Mouse (Mus musculus): ENCODE data around the gene Tmem86a. TPM values are rescaled to one million over a fixed set of nuclear protein-coding genes. Genes with fewer than 3 reads are reported as not detected.

The Tmem86a gene
- total RNA-seq (2021), result 10 to 100 TPM; 29.2 to 32.6 TPM

GRCm38 (mm10) chr7:47050366-47050765, at the start of gene Tmem86a:
Gene Tmem86a, plus strand, starts transcription at chr7:47050601.
- intact Hi-C loops (cut with DNase I), result loop anchor here (1.0 kb wide), 1 partner anchor 31 kb away; no protein-coding TSS in a partner anchor

GRCm38 (mm10) chr7:47000644-47000983, 49.8 kb upstream of the Tmem86a start:
- no peak for DNase-seq
- intact Hi-C loops (cut with DNase I), result loop anchor here (5.0 kb wide), 1 partner anchor 163 kb away; no protein-coding TSS in a partner anchor

More at GRCm38 (mm10) chr7:47050366-47050765, at the start of gene Tmem86a:
- DNase-seq, result peak; percentile 93

DNA sequence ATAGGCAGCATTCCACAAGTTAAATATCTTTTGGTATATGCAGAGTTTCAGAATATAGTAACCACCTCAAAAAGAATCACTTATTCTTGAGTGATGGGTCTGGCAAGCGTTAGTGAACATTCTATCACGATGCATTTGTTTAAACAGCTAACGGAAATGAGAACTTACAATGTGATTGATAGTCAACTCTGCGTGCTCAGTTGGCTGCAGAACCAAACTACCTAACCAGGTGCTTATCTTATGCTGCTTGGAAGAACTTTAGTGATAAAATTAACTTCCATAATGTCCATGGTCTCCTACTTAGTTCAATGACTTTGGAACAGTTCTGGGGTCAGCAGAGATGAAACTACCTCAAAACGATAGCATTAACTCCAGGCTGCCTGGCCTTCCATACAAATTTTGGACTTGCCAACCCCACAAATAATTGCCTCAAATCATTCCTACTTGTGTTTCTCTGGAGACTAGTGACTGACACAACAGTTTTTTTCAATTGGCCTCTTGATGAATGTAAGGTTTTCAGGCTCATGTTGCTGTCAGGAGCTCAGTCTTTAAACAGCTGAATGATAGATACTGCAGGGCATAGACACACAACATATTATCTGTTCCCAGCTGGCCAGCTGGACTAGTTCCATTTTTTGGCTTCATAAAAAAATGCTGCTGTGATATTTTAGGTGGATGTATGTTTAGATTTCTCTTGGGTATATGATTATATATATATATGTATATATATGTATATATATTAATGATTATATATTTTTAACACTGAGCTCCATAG, 49.1 kb upstream of the Tmem86a start:
- no peak for DNase-seq
- intact Hi-C loops (cut with DNase I), result loop anchor here (5.0 kb wide), 1 partner anchor 164 kb away; no protein-coding TSS in a partner anchor

GRCm38 (mm10) chr7:47001900-47002275, 48.5 kb upstream of the Tmem86a start:
- intact Hi-C loops (cut with DNase I), result loop anchor here (5.0 kb wide), 1 partner anchor 165 kb away; no protein-coding TSS in a partner anchor

GRCm38 (mm10) chr7:47003411-47004115, 46.8 kb upstream of the Tmem86a start:
- no peak for DNase-seq
- intact Hi-C loops (cut with DNase I), result loop anchor here (5.0 kb wide), 1 partner anchor 166 kb away; no protein-coding TSS in a partner anchor

More at GRCm38 (mm10) chr7:47001900-47002275, 48.5 kb upstream of the Tmem86a start:
- DNase-seq, result no peak

GRCm38 (mm10) chr7:47007109-47007780, 43.2 kb upstream of the Tmem86a start:
- intact Hi-C loops (cut with DNase I), result loop anchor here (5.0 kb wide), 1 partner anchor 160 kb away; no protein-coding TSS in a partner anchor
- no peak for DNase-seq

- intact Hi-C loops (cut with DNase I), result loop anchor here (1.0 to 5.0 kb wide), 2 partner anchors 160 to 212 kb away; no protein-coding TSS in a partner anchor
- no peak for DNase-seq
These were observed 42.6 kb upstream of the Tmem86a start for GRCm38 (mm10) chr7:47007818-47008167.

DNA sequence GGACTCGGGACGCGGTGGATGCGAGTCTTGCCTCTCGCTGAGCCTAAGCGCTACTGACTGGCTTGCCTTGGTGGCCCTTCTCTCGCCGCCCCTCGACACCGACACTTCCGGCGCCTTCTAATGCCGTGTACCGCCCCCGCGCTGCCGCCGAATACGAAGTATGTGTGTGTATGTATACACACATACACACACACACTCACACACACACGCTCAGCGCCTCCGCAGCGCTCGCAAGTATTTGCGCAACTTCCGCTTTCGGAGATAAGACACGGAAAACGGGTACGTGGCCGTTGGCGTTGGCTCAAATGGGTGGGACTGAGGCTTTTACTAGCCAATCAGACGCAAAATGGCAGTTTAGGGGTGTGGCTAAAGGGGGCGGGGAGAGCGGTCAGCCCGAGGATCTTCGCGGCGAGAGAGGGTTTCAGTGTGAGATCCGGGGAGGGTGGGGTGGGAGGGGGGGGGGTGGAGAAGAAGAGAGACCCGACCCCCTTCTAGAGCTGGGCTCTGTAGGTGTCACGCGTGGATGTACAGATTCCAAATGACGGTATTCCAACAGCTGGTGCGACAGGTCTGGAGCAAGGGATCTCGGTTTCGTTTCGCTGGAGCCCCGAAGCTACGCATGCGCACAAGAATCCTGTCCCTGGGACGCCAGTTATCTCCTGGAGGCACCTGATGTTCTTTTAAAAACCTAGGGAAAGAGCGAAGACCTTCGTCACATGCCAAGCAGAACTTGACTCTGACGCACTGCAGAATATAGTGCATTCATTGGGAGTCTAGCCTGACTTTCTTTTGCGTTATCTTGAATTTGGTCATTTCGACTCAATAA, 42.0 kb upstream of the Tmem86a start, which contains the start of gene Spty2d1:
Gene Spty2d1 (minus strand): TSS at position 244 of the 826 bp plus-strand sequence.
- DNase-seq, result peak; percentile 99 to 100
- intact Hi-C loops (cut with DNase I), result loop anchor here (1.0 to 5.0 kb wide), 2 partner anchors 161 to 213 kb away; no protein-coding TSS in a partner anchor

DNA sequence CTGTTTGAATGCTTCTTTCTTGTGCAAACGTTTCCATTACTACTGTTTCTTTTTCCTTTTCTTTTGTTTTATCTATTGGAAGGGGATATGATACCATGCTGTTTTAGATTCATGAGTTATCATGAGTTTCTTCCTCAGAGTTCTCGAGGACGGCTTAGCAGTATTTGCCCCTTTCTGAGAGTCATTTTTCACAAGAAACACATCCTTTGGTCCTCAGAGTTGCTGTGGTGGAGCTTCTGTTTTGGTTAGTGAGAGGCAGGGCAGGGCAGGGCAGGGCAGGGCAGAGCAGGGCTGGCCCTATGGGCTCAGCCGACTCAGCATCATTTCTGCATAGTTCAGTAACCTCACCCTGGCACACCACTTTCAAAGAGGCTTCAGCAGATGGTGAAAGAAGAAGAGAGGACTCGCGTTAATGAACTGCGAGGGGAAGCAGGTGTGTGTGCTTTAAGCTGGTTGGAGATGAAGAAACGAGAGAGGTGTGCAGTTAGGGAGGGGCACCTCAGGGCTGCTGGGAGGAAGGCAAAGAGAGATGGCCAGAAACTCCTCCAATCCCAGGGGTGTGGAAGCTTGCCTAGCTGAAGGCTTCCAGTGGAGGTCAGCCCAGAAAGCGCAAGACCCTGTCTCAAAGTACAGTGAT, 37.2 kb upstream of the Tmem86a start:
- DNase-seq, result no peak
- intact Hi-C loops (cut with DNase I), result no loop called here

DNA sequence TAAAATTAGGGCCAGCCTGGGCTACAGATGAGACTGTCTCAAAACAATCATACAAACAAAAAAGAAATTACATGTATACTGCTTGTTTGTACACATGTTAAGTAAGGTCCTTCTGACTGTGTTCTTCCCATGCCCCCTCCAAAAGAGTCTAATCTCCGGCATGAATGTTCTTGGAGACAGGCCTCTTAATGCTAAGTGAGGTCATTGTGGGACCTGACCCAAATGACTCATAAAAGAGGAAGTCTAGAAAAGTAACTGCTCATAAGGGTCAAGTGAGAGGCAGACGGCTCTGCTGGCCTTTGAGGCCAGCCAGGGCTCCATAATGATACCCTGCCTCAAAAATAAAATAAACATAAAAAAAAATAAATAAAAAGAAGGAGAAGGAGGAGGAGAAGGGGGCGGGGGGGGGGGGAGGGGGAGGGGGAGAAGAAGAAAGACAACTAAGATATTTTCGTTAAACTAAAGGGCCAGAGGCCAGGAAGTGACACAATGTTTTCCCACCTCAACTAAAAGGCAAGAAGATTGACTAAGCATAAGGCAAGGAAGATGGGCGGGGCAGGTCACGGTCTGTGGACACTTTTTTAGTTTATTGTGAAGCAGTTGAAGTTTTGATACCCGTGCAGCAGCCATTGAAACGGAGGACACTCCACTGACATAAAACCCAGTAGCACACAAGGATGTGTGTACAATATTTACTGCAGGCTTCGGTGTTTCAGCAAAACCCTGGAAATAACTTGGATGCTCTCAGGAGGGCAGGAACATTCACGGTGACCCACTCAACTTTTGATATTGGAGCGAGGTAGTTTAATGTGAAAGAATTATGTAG, 35.6 kb upstream of the Tmem86a start:
- intact Hi-C loops (cut with DNase I), result loop anchor here (1.0 to 5.0 kb wide), 2 partner anchors 51 to 97 kb away; partner anchors contain the start of gene Tsg101
- DNase-seq, result peak; percentile 61 to 62

DNA sequence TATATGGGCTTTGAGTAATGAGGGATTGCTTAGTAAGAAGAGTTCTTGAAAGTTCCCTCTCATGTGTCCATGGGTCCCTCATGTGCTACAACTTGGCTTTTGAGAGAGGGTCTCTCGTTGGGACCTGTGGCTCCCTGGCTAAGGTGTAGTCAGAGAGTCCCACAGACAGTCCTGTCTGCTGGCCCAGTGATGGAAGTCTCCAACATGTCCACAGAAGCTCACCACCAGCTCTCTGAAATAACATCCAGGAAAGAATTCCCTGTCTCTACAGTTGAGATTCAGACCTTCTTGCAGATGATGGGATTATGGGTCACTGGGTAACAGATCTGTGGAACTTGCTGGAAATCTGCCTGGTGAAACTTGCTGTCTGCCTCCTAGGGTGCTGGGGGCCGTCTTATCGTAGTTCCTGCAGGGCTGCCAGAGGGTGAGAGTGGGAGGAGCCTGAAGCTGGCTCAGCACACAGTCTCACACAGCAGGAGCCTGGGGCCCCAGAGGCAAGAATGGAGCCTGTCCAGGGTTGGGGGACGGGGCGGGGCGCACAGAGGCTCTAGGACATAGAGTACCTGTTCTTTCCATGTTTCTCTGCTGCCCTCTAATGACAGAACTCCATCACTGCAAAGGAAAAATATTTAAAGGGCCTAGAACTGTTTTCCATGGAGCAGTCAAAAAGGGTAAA, 34.9 kb upstream of the Tmem86a start:
- intact Hi-C loops (cut with DNase I), result loop anchor here (1.0 to 5.0 kb wide), 2 partner anchors 52 to 98 kb away; partner anchors contain the start of gene Tsg101
- peak; percentile 83 to 86 for DNase-seq

- intact Hi-C loops (cut with DNase I), result loop anchor here (5.0 kb wide), 1 partner anchor 99 kb away; the partner anchor contains the start of gene Tsg101
- DNase-seq, result no peak
These were observed 33.8 kb upstream of the Tmem86a start for GRCm38 (mm10) chr7:47016602-47017001.

DNA sequence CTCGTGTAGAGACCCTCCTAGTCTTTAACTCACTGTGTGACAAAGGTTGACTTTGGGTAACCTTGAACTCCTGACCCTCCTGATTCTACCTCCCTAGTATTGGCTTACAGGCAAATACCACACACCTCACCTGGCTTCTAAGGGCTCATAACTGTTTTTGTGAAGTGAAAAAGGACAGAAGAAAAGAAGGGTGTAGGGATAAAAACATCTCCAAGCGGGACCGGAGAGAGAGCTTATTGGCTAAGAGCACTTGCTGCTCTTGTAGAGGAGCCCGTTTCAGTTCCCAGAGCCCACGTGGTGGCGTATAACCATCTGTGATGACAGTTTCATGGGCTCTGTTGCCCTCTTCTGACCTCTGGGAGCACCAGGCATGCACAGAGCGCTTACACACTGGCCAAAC, 33.3 kb upstream of the Tmem86a start:
- no peak for DNase-seq
- intact Hi-C loops (cut with DNase I), result loop anchor here (5.0 kb wide), 1 partner anchor 100 kb away; the partner anchor contains the start of gene Tsg101

DNA sequence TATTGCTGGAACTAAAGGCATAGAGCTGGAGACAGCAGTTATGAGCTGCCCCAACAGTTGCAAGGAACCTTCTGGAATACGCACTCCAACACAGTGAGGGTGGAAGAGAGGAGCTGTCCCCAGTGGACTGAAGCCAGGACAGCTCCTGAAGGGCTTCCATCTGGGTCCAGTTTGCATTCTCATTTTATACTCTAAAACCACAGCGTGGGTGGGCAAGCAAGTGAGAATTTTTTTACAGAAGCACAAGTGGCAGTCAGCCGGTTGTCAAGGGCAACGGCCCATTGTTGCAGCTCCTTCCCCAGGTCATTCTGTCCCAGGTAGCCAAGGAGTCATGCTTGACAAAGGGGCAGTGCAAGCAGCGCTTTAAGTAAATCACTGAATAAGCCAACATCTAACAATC, 30.8 kb upstream of the Tmem86a start:
- intact Hi-C loops (cut with DNase I), result loop anchor here (5.0 kb wide), 1 partner anchor 102 kb away; the partner anchor contains the start of gene Tsg101
- DNase-seq, result no peak

- intact Hi-C loops (cut with DNase I), result no loop called here
- no peak for DNase-seq
These were observed 29.4 kb upstream of the Tmem86a start for GRCm38 (mm10) chr7:47020956-47021355.

- DNase-seq, result no peak
- intact Hi-C loops (cut with DNase I), result no loop called here
These were observed 27.9 kb upstream of the Tmem86a start for GRCm38 (mm10) chr7:47022482-47022881.

GRCm38 (mm10) chr7:47023530-47023929, 26.9 kb upstream of the Tmem86a start:
- peak; percentile 87 to 93 for DNase-seq
- intact Hi-C loops (cut with DNase I), result loop anchor here (1.0 kb wide), 2 partner anchors 58 to 127 kb away; no protein-coding TSS in a partner anchor
